Mouse (Mus musculus): ENCODE results near the gene Castor1. TPM values are rescaled to one million over a fixed set of nuclear protein-coding genes. Genes with fewer than 3 reads are reported as not detected.

Gene Castor1
- polyA plus RNA-seq, 1 experiment from 2014 or later, result 15.2 TPM

- Histone ChIP-seq H3K36me3 (no peaks in the 10 kb centered on the region), H3K27ac (no peak overlapping the region), H3K9me3 (no peaks in the 10 kb centered on the region), H3K4me2 (no peak overlapping the region), H3K4me3 (no peak overlapping the region), H3K4me1 (no peaks in the 10 kb centered on the region; the same call in 1 of the 2 replicates), H3K27me3 (no peaks in the 10 kb centered on the region), H3K9ac (no peak overlapping the region)
- ATAC-seq (ENCODE audit: insufficient number of reproducible peaks, low FRiP score, low TSS enrichment, low read depth), result no peak
- WGBS, result 77% methylated on average over 18 of the region's 18 CpGs
These were observed 19.4 kb downstream of the Castor1 start for GRCm38 (mm10) chr11:4237389-4237912.

GRCm38 (mm10) chr11:4238167-4238566 lies 20.1 kb downstream of the Castor1 start:
- no peak for ATAC-seq (ENCODE audit: insufficient number of reproducible peaks, low FRiP score, low TSS enrichment, low read depth)
- 78% methylated on average over 6 of the region's 6 CpGs for WGBS
- H3K9ac ChIP-seq, result no peak overlapping the region
- no peak overlapping the region for H3K4me3 ChIP-seq
- H3K36me3 ChIP-seq, result no peaks in the 10 kb centered on the region
- H3K4me2 ChIP-seq, result no peak overlapping the region
- H3K4me1 ChIP-seq, result no peaks in the 10 kb centered on the region; the same call in 1 of the 2 replicates
- no peaks in the 10 kb centered on the region for H3K27me3 ChIP-seq
- H3K9me3 ChIP-seq, result no peaks in the 10 kb centered on the region
- no peak overlapping the region for H3K27ac ChIP-seq

- Histone ChIP-seq H3K27me3 (no peaks in the 10 kb centered on the region), H3K4me2 (no peak overlapping the region), H3K27ac (no peak overlapping the region), H3K4me1 (no peaks in the 10 kb centered on the region; the same call in 1 of the 2 replicates), H3K9me3 (no peaks in the 10 kb centered on the region), H3K9ac (no peak overlapping the region), H3K4me3 (no peak overlapping the region), H3K36me3 (no peaks in the 10 kb centered on the region)
- no peak for ATAC-seq (ENCODE audit: insufficient number of reproducible peaks, low FRiP score, low TSS enrichment, low read depth)
- WGBS, result 89% methylated on average over 23 of the region's 23 CpGs
These were observed 21.7 kb downstream of the Castor1 start for GRCm38 (mm10) chr11:4239691-4240090.

- no peak overlapping the region for H3K27ac ChIP-seq
- H3K4me1 ChIP-seq, result no peaks in the 10 kb centered on the region; the same call in 1 of the 2 replicates
- WGBS, result 73% methylated on average over 7 of the region's 7 CpGs
- H3K9me3 ChIP-seq, result no peaks in the 10 kb centered on the region
- no peaks in the 10 kb centered on the region for H3K27me3 ChIP-seq
- no peaks in the 10 kb centered on the region for H3K36me3 ChIP-seq
- H3K4me2 ChIP-seq, result no peak overlapping the region
- H3K9ac ChIP-seq, result no peak overlapping the region
- ATAC-seq (ENCODE audit: insufficient number of reproducible peaks, low FRiP score, low TSS enrichment, low read depth), result no peak
- no peak overlapping the region for H3K4me3 ChIP-seq
These were observed 22.1 kb downstream of the Castor1 start for GRCm38 (mm10) chr11:4240151-4240550.

GRCm38 (mm10) chr11:4241180-4241579 lies 23.2 kb downstream of the Castor1 start:
- Histone ChIP-seq H3K9me3 (no peaks in the 10 kb centered on the region), H3K36me3 (no peaks in the 10 kb centered on the region), H3K4me3 (no peak overlapping the region), H3K4me2 (no peak overlapping the region), H3K27me3 (no peaks in the 10 kb centered on the region), H3K9ac (no peak overlapping the region), H3K27ac (no peak overlapping the region), H3K4me1 (no peaks in the 10 kb centered on the region; the same call in 1 of the 2 replicates)
- no peak for ATAC-seq (ENCODE audit: insufficient number of reproducible peaks, low FRiP score, low TSS enrichment, low read depth)
- WGBS, result 68% methylated on average over 4 of the region's 4 CpGs

- Histone ChIP-seq H3K4me2 (no peak overlapping the region), H3K36me3 (no peaks in the 10 kb centered on the region), H3K9ac (no peak overlapping the region), H3K9me3 (no peaks in the 10 kb centered on the region), H3K4me1 (no peaks in the 10 kb centered on the region), H3K4me3 (no peak overlapping the region), H3K27ac (no peak overlapping the region), H3K27me3 (no peaks in the 10 kb centered on the region)
- ATAC-seq (ENCODE audit: insufficient number of reproducible peaks, low FRiP score, low TSS enrichment, low read depth), result no peak
- WGBS, result 47% methylated on average over 6 of the region's 6 CpGs
These were observed 28.1 kb downstream of the Castor1 start for GRCm38 (mm10) chr11:4246126-4246525.

- Histone ChIP-seq H3K4me1 (no peaks in the 10 kb centered on the region), H3K36me3 (no peaks in the 10 kb centered on the region), H3K27ac (no peak overlapping the region)
These were observed 28.6 kb downstream of the Castor1 start for GRCm38 (mm10) chr11:4246623-4247022.

GRCm38 (mm10) chr11:4247201-4247959 lies 29.4 kb downstream of the Castor1 start:
- no peaks in the 10 kb centered on the region for H3K9me3 ChIP-seq
- no peak for ATAC-seq (ENCODE audit: insufficient number of reproducible peaks, low FRiP score, low TSS enrichment, low read depth)
- no peaks in the 10 kb centered on the region for H3K36me3 ChIP-seq
- H3K27ac ChIP-seq, result no peak overlapping the region
- H3K4me1 ChIP-seq, result no peaks in the 10 kb centered on the region
- no peak overlapping the region for H3K4me2 ChIP-seq
- H3K4me3 ChIP-seq, result no peak overlapping the region
- no peak overlapping the region for H3K9ac ChIP-seq
- WGBS, result 73% methylated on average over 14 of the region's 14 CpGs
- H3K27me3 ChIP-seq, result no peaks in the 10 kb centered on the region

More at GRCm38 (mm10) chr11:4246623-4247022, 28.6 kb downstream of the Castor1 start:
- Histone ChIP-seq H3K4me3 (no peak overlapping the region), H3K4me2 (no peak overlapping the region), H3K9ac (no peak overlapping the region), H3K9me3 (no peaks in the 10 kb centered on the region), H3K27me3 (no peaks in the 10 kb centered on the region)
- WGBS, result 61% methylated on average over 4 of the region's 4 CpGs
- no peak for ATAC-seq (ENCODE audit: insufficient number of reproducible peaks, low FRiP score, low TSS enrichment, low read depth)

GRCm38 (mm10) chr11:4249151-4249550 lies 31.1 kb downstream of the Castor1 start:
- WGBS, result 89% methylated on average over 3 of the region's 3 CpGs
- Histone ChIP-seq H3K27ac (no peak overlapping the region), H3K4me1 (no peaks in the 10 kb centered on the region), H3K4me2 (no peak overlapping the region), H3K4me3 (no peak overlapping the region), H3K27me3 (no peaks in the 10 kb centered on the region), H3K9ac (no peak overlapping the region), H3K36me3 (no peaks in the 10 kb centered on the region), H3K9me3 (no peaks in the 10 kb centered on the region)
- no peak for ATAC-seq (ENCODE audit: insufficient number of reproducible peaks, low FRiP score, low TSS enrichment, low read depth)

- Histone ChIP-seq H3K9me3 (no peaks in the 10 kb centered on the region), H3K27ac (no peak overlapping the region), H3K4me3 (no peak overlapping the region), H3K4me1 (no peaks in the 10 kb centered on the region), H3K36me3 (no peaks in the 10 kb centered on the region), H3K9ac (no peak overlapping the region), H3K27me3 (no peaks in the 10 kb centered on the region), H3K4me2 (no peak overlapping the region)
- 74% methylated on average over 7 of the region's 7 CpGs for WGBS
- no peak for ATAC-seq (ENCODE audit: insufficient number of reproducible peaks, low FRiP score, low TSS enrichment, low read depth)
These were observed 32.3 kb downstream of the Castor1 start for GRCm38 (mm10) chr11:4250290-4250689.

GRCm38 (mm10) chr11:4251376-4251775 lies 33.4 kb downstream of the Castor1 start:
- H3K4me1 ChIP-seq, result no peaks in the 10 kb centered on the region
- WGBS, result 63% methylated on average over 3 of the region's 3 CpGs
- H3K27me3 ChIP-seq, result no peaks in the 10 kb centered on the region
- no peak overlapping the region for H3K4me2 ChIP-seq
- H3K27ac ChIP-seq, result no peak overlapping the region
- no peak for ATAC-seq (ENCODE audit: insufficient number of reproducible peaks, low FRiP score, low TSS enrichment, low read depth)
- no peaks in the 10 kb centered on the region for H3K9me3 ChIP-seq
- no peaks in the 10 kb centered on the region for H3K36me3 ChIP-seq
- no peak overlapping the region for H3K4me3 ChIP-seq
- H3K9ac ChIP-seq, result no peak overlapping the region

GRCm38 (mm10) chr11:4252886-4253285 lies 34.9 kb downstream of the Castor1 start:
- Histone ChIP-seq H3K9me3 (no peaks in the 10 kb centered on the region), H3K27me3 (no peaks in the 10 kb centered on the region), H3K4me2 (no peak overlapping the region), H3K36me3 (no peaks in the 10 kb centered on the region), H3K27ac (no peak overlapping the region), H3K4me3 (no peak overlapping the region), H3K9ac (no peak overlapping the region), H3K4me1 (peaks cover 7% of the 10 kb centered on the region; the same call in 1 of the 2 replicates)
- no peak for ATAC-seq (ENCODE audit: insufficient number of reproducible peaks, low FRiP score, low TSS enrichment, low read depth)
- 54% methylated on average over 2 of the region's 2 CpGs for WGBS

Measured in limb, embryonic 15.5 days (tissue).